Mouse (Mus musculus) ES-Bruce4 (cell line): ENCODE results near the gene Usp54.

Experiments used
- CTCF ChIP-seq: IDR thresholded peaks from one replicate; pipeline ENCODE4 v1.8.1; 2011; ENCODE audit warnings: low read depth, low read length
- POLR2A ChIP-seq: IDR thresholded peaks from one replicate; pipeline ENCODE4 v1.8.1; 2011; ENCODE audit warnings: low read length; ENCODE audit not compliant: insufficient read depth

DNA sequence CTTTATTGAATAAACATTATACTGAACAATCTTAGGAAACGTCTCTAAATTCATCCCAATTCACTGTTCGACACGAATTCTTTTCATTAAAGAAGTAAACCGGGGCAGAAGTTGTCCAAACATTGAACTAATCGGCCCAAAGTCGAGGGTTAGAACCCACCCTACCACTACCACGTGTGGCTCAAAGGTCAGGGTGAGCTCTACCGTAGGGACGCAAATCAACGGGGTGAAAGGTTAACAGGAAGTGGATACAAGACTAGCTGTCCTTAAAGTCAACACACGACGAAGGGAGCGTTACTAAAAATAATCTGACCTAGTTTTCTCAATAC lies 32.8 kb upstream of the Usp54 start:
- TF ChIP-seq CTCF (no peak), POLR2A (no peak)
